Mouse (Mus musculus): Measurements from ENCODE around the gene Basp1.

DNA sequence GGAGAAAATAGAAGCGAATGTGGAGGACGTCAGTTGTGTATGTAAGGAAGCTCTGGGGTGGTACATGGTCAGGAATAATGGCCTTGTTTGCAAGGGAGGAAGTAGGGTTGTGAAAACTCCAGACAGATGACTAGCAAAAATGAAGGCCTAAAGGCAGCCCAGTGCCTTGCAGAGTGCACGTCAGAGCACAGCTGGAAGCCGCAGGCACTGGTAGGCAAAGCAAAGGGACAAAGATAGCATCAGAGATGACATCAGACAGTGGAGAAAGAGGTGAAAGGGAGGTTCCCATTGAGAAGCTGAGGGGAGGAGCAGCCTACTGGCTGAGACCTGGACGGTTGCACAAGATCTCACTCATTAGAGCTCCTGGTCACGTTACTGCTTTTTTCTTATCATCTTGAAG is 58.8 kb downstream of the Basp1 start:
- TF ChIP-seq CTCF (IDR thresholded peaks at IDR 0.05; ENCODE audit: low read depth, low read length) (no peak), POLR2A (IDR thresholded peaks at IDR 0.05; ENCODE audit: extremely low read depth, insufficient read depth, low read length) (no peak)

Data from liver, adult 2 months (tissue).